Mouse (Mus musculus): ENCODE results near the gene Gm20605. TPM values are rescaled to one million over a fixed set of nuclear protein-coding genes. Genes with fewer than 3 reads are reported as not detected.
"Not testable (repeated sequence)": the region's sequence is repeated elsewhere in the genome, so short reads cannot be mapped to it uniquely, and the experiment has no call there.

Gene Gm20605
- total RNA-seq, 2 experiments from 2014 or later = 2.9 to 3.9 TPM

GRCm38 (mm10) chr5:137613076-137613475, 15.9 kb upstream of the Gm20605 start:
- DNase-seq = peak; percentile 50

DNA sequence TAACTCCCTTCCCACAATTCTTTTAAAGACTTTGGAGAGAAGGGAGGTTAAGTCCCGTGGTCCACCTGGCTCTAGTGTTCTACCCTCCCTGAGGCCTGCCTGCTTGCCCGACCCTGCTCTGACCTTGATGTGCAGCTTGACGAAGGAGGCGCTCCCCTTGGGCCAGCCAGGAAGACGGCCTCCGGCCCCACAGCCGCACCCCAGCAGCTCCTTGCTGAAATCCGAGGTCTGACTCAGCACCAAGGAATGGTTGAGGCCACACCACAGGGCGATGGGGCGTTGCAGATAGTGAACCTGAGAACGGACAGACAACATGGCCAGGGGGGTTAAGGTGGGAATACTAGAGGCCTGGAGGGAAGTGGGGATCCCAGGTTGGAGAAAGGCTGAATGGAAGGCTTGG, 15.4 kb upstream of the Gm20605 start, which contains the start of gene Pcolce:
TSS of gene Pcolce (minus strand) at position 235 of the 400 bp plus-strand sequence.
- peak; percentile 56 for DNase-seq

DNA sequence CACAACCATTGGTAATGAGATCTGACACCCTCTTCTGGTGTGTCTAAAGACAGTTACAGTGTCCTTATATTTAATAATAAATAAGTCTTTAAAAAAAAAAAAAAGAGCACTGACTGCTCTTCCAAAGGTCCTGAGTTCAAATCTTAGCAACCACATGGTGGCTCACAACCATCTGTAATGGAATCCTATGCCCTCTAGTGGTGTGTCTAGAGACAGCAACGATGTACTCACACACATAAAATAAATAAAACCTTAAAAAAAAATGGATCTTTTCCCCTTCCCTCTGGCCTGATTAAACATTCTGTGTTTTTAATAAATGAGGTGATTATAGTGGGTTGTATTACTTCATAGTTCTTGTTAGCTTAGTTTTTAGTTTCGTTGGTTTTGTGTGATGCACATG, 14.1 kb upstream of the Gm20605 start:
- not testable (repeated sequence) for DNase-seq

- no peak for DNase-seq
Observed at GRCm38 (mm10) chr5:137615347-137615746, 13.6 kb upstream of the Gm20605 start.

DNA sequence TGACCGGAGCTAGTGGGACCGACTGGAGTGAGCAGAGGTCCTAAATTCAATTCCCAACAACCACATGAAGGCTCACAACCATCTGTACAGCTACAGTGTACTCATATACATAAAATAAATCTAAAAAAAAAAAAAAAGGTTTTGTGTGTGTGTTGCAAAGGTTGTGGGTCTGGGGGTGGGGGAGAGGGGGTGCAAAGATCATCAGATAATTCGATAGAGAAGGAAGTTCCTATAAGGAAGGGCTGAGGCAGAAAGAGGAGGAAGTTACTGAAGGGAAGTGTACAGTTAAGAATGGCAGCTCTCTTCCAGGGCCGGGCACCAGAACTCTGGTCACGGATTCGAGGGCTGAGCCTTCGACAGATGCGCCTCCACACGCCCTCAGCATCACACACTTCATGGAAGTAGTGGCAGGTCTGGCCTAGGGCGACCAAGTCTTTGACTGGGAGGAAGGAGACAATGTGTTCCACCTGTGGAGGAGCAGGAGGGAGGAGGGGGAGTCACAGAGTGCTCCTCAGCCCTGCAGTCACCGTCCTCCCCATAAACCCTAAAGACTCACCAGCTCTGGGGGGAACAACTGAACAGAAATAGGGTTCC, 4.9 kb upstream of the Gm20605 start:
- no peak for DNase-seq

- DNase-seq = no peak
Observed at GRCm38 (mm10) chr5:137627991-137628390, 984 bp upstream of the Gm20605 start.

DNA sequence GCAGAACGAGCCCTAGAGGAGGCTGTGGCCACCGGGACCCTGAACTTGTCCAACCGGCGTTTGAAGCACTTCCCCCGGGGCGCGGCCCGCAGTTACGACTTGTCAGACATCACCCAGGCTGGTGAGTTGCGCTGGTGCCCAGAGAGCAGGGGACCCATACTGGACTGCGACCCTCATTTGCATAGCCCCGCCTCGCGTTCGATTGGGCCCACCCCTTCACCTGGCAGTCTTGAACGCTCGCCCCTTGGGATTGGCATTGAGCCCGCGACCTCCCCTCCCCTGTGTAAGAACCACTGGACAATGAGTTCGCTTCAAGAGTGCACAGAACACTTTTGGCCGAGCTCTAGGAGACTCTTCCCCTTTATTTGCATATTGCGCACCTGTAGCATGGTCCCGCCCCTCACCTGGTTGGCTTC, 339 bp downstream of the Gm20605 start:
- DNase-seq = no peak

DNA sequence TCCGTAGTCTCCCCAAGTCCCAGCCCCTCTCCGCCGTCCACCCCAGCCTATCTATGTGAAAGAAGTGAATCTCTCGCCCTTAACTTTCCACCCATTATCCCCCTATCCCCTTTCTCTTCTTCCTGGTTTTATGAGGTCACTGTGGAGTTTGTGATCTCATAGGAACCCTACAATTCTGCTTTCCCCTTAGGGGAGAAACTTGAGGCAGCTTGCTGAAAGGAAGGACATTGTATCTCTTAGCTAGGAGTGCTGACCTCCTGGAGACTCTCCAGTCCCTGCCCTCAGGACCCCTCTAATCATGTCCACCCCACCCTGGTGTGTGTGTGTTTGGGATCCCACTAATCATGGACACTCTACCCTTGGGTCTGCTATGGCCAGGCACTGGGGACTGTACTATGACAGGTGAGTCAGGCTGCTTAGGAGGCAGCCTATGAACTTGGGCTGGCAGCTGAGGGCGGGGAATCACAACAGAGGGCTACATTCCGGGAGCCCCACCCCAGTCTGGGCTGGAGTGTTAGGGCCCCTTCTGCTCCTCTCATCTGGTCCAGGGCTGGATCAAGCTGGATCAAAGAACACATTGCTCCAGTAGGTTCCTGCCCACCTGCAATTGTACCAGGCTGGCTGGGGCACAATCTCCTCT, 1.1 kb downstream of the Gm20605 start:
- DNase-seq = no peak

GRCm38 (mm10) chr5:137630602-137631001, 1.6 kb downstream of the Gm20605 start:
- DNase-seq = peak; percentile 60

- peak; percentile 55 for DNase-seq
Observed at GRCm38 (mm10) chr5:137631171-137631570, 2.2 kb downstream of the Gm20605 start.

DNA sequence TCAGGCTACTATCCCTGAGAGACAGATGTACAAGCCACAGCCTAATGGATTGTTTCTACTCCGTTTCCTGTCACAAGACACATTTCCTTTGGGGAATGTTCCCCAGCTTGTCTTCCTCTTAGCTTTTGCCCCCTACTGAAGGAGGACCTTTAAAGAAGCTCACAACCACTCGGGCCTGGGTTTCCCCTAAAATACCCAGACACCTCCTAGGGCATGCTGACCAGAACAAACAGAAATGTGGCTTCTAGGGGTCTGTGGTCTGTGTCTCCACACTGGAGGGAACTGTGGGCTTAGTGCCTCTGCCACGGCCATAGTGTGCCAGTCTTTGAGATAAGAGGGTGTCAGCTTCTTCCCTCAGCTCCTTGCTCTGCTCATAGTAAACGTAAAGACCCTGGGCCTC, 2.6 kb downstream of the Gm20605 start:
- DNase-seq = no peak

- no peak for DNase-seq
Observed at GRCm38 (mm10) chr5:137633397-137634084, 4.6 kb downstream of the Gm20605 start.

DNA sequence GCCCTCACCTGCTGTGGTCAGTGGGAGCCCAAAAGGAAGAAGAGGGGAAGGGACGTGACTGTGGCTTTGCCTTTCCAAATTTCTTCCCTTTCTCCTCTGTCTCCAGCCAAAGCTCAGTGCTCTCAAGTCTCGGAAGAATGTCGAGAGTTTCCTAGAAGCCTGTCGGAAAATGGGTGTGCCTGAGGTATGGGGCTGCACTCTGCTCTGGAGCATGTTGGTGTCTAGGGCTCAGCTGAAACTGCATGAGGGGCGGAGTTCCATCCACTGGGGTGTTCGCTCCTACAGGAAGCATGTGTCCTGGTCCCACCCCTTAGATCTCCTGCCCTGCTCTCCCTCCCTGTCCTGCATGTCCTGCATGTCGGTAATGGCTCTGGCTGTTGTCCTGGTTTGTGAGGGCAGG, 10.5 kb downstream of the Gm20605 start:
- no peak for DNase-seq

DNA sequence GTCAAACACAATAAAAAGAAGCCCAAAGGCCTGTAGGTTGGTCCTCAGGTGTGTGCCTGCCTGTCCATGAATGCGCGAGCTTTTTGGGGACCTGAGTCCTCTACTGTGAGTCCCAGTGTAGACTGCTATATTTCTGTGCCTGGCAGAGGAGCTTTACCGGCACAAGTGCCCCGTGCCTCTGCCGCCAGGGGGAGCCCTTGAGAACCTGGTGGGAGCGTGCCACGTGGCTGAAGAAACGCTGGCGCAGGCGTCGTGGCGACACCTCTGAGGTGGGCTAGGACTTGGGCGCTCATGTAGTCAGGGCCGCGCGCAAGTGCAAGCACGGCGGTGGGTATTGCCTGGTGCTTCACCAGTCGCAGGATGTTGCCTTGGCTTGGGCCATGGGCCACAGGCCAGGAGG, 12.1 kb downstream of the Gm20605 start, which contains the start of gene Sap25:
TSS of gene Sap25 (plus strand) at position 281 of the 400 bp plus-strand sequence.
- DNase-seq = no peak

- DNase-seq = no peak
Observed at GRCm38 (mm10) chr5:137642886-137643285, 13.9 kb downstream of the Gm20605 start.

DNA sequence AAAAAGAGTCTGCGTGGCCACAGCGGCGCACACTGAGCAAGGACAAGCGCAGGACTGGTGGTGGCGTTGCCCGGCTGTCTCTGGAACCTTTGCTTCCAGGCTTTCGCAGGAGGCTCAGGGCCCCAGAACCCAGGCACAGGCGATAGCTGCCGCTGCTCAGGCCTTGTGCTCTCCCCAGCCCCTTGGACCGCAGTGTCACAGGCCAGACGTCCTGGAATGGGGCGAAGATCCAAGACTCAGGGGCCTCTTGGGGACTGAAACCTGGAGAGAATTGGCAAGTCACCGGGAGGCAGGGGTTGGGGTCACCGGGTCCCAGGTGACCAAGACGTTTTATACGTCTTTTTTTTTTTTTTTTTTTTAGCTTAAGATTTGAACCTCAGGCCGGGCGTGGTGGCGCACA, 15.5 kb downstream of the Gm20605 start:
- DNase-seq = no peak

DNA sequence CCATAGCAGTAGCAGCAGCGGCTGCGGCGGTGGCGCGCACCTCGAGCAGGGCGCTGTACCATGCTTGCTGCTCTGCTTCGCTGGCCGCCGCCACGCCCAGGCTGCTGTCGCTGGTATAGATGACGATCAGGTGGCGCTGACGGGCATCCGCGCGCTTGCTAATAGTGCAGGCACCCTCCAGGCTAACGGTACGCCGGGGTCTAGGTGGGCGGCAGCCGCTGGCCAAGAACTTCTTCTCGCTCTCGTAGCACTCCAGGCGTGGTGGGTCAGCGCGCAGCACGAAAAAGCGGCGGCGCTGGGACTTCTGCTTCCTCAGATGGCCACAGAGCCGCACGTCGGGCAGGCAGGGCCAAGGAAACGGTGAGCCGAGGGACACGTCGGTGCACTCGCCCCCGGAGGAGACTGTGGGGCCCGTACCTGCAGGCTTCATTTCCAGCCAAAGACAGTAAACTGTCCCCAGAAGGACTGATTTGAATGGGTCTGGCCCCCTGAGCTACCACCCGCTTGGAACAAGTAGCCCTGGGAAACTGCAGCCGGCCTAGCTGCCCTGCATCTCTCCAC, 16.2 kb downstream of the Gm20605 start:
- no peak for DNase-seq

GRCm38 (mm10) chr5:137645652-137646091, 16.7 kb downstream of the Gm20605 start, which contains the start of gene Irs3:
Gene Irs3, minus strand, starts transcription at chr5:137645714.
- peak; percentile 46 for DNase-seq

GRCm38 (mm10) chr5:137647827-137648601, 19.0 kb downstream of the Gm20605 start:
- no peak for DNase-seq

- DNase-seq = no peak
Observed at GRCm38 (mm10) chr5:137649251-137649650, 20.3 kb downstream of the Gm20605 start.

DNA sequence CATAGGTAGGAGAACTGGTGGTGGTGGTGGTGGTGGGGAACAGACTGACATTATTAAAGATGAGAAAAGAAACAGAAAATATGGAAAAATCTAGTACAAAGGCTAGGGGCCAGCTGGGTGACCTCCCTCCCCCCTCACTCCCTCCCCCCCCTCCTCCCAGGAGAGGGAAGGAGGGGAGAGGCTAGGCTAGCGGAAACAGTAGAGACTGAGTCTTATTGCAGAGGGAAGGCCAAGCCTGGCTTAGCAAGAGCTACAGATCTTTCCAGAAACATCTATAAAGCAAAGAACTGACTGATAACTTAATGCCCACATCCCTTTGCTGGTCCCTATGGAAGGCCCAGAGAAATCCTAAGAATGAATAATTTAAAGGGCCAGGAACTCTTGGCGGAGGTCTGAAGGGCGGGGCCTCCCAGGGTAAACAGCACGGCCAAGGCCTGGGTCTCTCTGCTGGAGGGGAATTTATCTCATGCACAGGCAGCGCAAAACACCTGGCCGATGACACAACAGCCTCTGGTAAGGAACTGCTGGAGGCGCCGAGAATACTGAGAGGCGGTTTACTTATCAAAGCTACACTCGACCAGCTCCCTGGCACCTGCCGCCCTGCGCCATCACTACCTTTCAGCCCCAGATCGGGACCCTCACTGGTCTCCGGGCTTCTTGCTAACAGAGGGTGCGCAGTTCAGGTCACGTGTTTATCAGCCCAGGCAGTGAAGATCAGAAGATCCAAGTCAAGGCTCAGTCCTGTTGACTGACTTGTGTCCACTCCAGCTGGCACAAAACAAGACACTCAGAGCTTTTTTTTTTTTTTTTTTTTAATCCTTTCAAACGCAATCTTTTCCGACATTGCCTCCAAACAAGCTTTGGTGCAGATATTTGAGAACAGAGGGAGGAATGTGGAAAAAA, 20.9 kb downstream of the Gm20605 start:
- DNase-seq = peak; percentile 42

Data from gastrocnemius, postnatal 25 days (tissue).